In genomic region chr11:62522283-62522682, GRCm38 (mm10) we compare ENCODE assay signal across 28 mouse cellular contexts.
"Had no signal": no experiment of that assay in that cellular context is flagged by ENCODE, and none has a peak within 500 bp of the region (broad histone marks: within the 10 kb centered on the region; RNA-seq: fewer than 3 reads in every experiment).

No protein-coding gene starts in this region.

- H3K4me3 ChIP-seq: gastrocnemius, adult 2 months; heart, adult 2 months; heart, embryonic 10.5 days; heart, embryonic 12.5 days; hindbrain, embryonic 10.5 days; hindbrain, embryonic 12.5 days; kidney, embryonic 15.5 days; layer of hippocampus, adult 2 months; left cerebral cortex, adult 2 months; limb, embryonic 10.5 days; limb, embryonic 12.5 days; liver, embryonic 13.5 days; liver, embryonic 15.5 days had no signal

- H3K4me1 ChIP-seq: hindbrain, embryonic 12.5 days; kidney, embryonic 15.5 days; liver, embryonic 13.5 days; liver, embryonic 15.5 days had no signal

- H3K9ac ChIP-seq: heart, embryonic 12.5 days; hindbrain, embryonic 12.5 days; hindbrain, embryonic 14.5 days; kidney, embryonic 15.5 days; limb, embryonic 12.5 days; liver, embryonic 13.5 days; liver, embryonic 15.5 days had no signal

- H3K36me3 ChIP-seq: heart, embryonic 10.5 days; heart, embryonic 12.5 days; kidney, embryonic 15.5 days; liver, embryonic 15.5 days had no signal

- H3K27ac ChIP-seq: gastrocnemius, adult 2 months; heart, adult 2 months; heart, embryonic 10.5 days; hindbrain, embryonic 10.5 days; hindbrain, embryonic 12.5 days; hindbrain, embryonic 14.5 days; kidney, embryonic 15.5 days; kidney, postnatal 0 days; layer of hippocampus, adult 2 months; left cerebral cortex, adult 2 months; limb, embryonic 10.5 days; limb, embryonic 12.5 days; liver, embryonic 13.5 days; liver, embryonic 15.5 days had no signal

- H3K9me3 ChIP-seq: heart, embryonic 10.5 days; heart, embryonic 12.5 days; hindbrain, embryonic 10.5 days; hindbrain, embryonic 12.5 days; kidney, embryonic 15.5 days; limb, embryonic 10.5 days; limb, embryonic 12.5 days; liver, embryonic 13.5 days; liver, embryonic 15.5 days had no signal

- DNase-seq: gastrocnemius, adult 2 months; gastrocnemius, postnatal 10 days; gastrocnemius, postnatal 25 days; heart, adult 2 months; heart, postnatal 10 days; heart, postnatal 4 days; kidney, adult 11 months; kidney, adult 2 months; kidney, adult 9 months; kidney, postnatal 14 days; kidney, postnatal 36 days; liver; liver, embryonic 13.5 days had no signal

- H3K4me2 ChIP-seq: heart, embryonic 12.5 days; hindbrain, embryonic 12.5 days; hindbrain, embryonic 14.5 days; kidney, embryonic 15.5 days; limb, embryonic 12.5 days; liver, embryonic 11.5 days; liver, embryonic 13.5 days; liver, embryonic 15.5 days had no signal

- H3K27me3 ChIP-seq: heart, embryonic 12.5 days; hindbrain, embryonic 12.5 days; kidney, embryonic 15.5 days; limb, embryonic 12.5 days; liver, embryonic 13.5 days; liver, embryonic 15.5 days had no signal

- ATAC-seq: hindbrain, embryonic 16.5 days; inflammation-experienced regulatory T-cells, adult 6 months had no signal
